Mouse (Mus musculus) layer of hippocampus, adult 8-10 months (tissue): ENCODE results near the gene Gh. TPM values are rescaled to one million over a fixed set of nuclear protein-coding genes. Genes with fewer than 3 reads are reported as not detected.

ENCODE experiments used
- DNase-seq, 2 experiments: peaks; one replicate each; pipeline ENCODE4 v3.0.0; 2022; ENCODE audit warnings: low spot score in 2 of 2
- total RNA-seq, 4 experiments: library from RNA; stranded (reverse); gene quantifications; 2 replicates each; pipeline ENCODE4 v1.2.4; 2022

Gene Gh
- total RNA-seq, 4 experiments from 2014 or later = 0.57 to 1.7 TPM; not detected in 2

- DNase-seq = no peak
Measured at GRCm38 (mm10) chr11:106271131-106271793, 30.4 kb downstream of the Gh start.

DNA sequence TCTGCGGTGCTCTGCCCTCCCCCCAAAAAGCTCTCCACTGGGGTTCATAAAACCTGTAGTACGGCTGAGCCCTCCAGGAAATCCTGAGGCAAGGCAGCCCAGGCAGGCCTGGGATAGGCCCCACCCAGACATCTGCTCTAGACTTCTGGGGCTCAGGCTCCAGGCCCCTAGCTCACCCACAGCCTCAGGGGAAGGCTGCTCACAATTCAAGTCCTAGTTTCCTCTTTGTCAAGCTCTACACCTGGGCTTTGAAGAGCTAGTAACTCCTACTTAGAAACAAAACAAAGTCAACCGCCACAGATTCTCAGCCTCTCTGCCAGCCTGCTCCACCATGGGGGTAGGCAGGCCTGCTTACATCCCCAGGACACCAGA, 32.6 kb downstream of the Gh start:
- no peak for DNase-seq

DNA sequence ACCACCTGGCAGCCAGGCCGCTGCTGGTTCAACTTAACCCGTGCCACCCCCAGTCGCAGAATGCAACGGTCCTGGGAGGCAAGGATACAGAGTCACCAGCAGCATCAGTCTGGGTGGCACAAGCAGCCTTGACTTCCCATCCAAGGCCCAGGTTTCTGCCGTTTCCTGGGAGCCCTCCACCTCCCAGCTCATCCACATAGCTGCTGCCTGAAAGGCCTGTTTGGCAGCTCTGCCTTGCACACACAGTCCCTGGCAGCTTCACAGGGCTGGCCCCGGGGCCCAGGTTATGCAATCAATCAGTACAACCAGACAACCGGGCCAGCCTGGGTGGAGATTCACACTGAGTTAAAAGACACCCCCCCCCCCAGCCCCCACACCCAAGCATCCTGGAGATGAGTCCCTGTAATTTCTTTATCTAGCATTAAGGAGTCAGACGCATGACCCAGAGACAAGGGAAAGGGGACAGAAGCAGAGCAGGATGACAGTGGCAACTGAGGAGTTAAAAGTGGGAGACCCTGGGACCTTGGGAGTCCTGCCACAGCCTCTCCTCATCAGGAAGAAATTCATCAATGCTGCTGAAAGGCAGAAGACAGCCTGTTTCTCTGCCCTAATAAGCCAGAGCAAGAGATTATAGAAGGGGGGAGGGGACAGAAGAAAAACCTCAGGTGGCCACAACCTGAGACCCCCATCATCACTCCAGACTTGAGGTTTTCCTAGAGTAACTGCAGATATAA, 33.2 kb downstream of the Gh start:
- peak; percentile 74 for DNase-seq

DNA sequence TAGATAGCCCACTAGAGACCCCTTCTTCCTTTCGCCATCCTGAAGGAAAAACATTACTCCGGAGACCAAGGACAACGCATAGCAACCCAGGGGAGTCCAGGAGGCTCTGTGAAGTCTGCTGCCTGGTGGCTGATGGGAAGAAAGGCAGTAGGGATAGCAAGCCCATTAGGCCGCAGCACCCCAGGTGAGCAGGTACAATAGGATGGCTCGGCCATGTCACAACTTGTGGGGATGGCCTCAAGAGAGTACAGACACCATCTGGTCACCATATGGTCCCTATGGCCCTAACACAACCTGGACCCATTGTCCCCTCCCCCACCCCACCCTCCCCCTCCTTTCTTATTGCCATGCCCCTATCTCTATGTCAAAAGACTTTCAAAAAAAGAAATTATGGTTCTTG, 33.8 kb downstream of the Gh start:
- DNase-seq = no peak

DNA sequence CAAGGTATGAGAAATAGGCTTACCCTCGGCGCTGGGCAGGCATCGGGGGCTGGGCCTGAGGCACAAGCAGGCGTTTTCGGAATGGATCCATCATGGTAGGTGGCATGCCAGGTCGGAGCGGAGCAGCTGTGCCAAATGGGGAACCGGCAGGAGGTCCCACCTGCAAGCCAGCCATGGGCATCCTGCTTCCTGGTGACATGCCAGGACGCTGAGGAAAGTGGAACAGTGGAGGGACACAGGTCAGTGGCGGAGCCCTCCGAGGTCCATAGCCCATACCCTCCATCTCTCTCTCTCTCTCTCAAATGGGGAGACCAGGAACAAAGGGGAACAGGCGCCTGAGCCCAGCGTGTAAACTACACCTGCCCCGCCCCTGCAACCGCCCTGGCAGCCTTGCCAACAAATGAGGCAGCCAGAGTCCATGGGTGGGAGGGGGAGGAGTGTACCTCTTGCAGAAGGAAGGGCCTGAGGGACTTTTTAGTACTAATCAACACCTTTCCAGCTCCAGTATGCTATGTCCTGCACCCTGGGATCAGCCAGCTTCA, 34.3 kb downstream of the Gh start:
- DNase-seq = no peak

- no peak for DNase-seq
Measured at GRCm38 (mm10) chr11:106266431-106266830, 35.2 kb downstream of the Gh start.

GRCm38 (mm10) chr11:106265570-106265969, 36.1 kb downstream of the Gh start:
- no peak for DNase-seq

GRCm38 (mm10) chr11:106264988-106265387, 36.7 kb downstream of the Gh start:
- DNase-seq = no peak

- DNase-seq = no peak
Measured at GRCm38 (mm10) chr11:106263963-106264362, 37.7 kb downstream of the Gh start.

DNA sequence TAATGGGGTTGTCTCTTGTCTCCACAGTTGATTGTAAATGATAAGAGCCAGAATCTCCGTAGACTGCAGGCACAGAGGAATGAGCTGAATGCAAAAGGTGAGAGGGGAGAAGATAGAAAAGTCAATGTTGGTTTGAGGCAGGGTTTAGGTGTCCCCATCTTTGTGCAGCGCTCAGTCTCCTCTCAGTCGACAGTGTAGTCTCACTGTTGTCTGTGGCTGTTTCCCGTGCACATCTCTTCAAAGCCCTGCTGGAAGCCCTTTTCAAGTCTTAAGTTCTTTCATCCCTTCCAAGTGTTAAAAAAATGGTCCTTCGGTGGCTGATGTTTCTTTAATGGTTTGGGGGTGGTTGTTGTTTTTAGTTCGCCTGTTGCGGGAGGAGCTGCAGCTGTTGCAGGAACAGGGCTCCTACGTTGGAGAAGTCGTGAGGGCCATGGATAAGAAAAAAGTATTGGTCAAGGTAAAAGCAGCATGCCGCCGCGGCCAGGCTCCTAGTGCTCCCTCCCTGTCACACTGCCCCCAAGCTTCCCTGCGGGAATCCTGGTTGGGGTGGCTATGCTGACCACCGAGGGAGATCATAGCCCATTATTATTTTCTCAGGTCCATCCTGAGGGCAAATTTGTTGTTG, 40.7 kb downstream of the Gh start:
- DNase-seq = no peak

- DNase-seq = no peak
Measured at GRCm38 (mm10) chr11:106256775-106257174, 44.9 kb downstream of the Gh start.

DNA sequence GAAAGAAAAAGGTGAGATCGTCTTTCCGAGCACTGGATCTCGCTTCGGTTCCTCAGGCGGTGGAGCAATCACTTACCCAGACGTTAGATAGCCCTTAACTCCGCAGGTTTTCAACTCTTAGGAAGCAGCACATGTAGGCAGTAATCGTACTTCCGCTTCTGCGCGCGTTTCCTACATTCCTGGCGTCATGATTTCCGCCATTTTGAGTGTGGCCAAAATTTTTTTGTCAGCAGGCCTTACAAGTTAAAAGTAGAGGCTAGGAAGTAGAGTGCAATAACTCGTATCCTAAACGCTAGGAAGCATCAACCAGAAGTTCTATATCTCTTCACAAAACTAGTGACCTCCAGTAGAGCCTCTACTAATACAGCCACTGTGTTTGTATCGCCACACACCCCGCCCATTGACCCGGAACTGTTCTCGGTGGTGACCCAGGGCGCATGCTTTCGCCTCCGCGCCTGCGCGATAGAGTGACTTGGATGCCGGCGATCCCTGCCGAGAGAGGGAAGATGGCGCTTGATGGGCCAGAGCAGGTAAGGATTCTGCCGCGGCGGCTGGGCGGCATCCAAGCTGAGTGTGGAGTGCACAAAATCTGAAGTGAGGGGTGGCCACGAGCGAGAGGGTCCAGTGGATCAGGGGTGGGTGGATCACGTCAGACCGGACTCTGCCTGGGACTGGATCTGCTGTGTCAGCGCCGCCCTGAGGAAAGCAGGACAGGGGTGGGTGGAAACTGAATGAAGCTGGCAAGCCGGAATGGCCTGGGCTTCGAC, 45.8 kb downstream of the Gh start, which contains the start of the genes Ftsj3 and Psmc5:
Gene Ftsj3 (minus strand): TSS at position 395 of the 767 bp plus-strand sequence.
Gene Psmc5 (plus strand): TSS at position 470 of the 767 bp plus-strand sequence.
- peak; percentile 95 to 98 for DNase-seq

- DNase-seq = no peak
Measured at GRCm38 (mm10) chr11:106255174-106255573, 46.5 kb downstream of the Gh start.

DNA sequence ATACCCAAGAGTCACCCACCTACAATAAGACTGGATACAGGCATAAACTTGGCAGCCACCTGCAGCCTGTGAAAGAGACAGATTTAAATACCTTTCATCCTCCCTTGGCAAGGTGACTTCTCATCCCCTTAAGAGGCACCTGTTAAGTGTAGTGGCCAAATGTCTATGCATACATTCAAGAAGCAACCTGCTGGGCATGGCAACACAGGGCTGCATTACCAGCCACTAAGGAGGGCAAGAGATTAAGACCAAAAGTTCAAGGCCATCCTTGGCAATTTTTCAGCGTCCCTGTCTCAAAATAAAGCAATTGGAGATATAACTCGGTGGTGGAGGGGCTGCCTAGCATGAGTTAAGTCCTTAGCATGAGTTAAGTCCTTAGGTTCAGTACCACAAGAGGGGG, 46.9 kb downstream of the Gh start:
- DNase-seq = no peak

Other genes starting within 250 kb of the Gh start
- gene Taco1, start 235.8 kb downstream of the Gh start, total RNA-seq = 10 to 100 TPM; 15.5 to 23.3 (median 18.7) TPM
- 10 to 100 TPM; 30.2 to 37.4 (median 35.1) TPM for gene Map3k3, start 217.3 kb downstream of the Gh start, total RNA-seq
- gene Gm10840, start 141.0 kb downstream of the Gh start, total RNA-seq = 1 to 10 TPM in 1 of 4 experiments, not detected in 3; 1.4 TPM
- gene Limd2, start 141.0 kb downstream of the Gh start, total RNA-seq = 100 to 1,000 TPM; 111 to 131 (median 122) TPM
- 10 to 100 TPM; 29.2 to 33.2 (median 31.0) TPM for gene Strada, start 99.7 kb downstream of the Gh start, total RNA-seq
- 10 to 100 TPM; 82.3 to 98.3 (median 92.6) TPM for gene Ccdc47, start 85.5 kb downstream of the Gh start, total RNA-seq
- 10 to 100 TPM; 65.3 to 71.1 (median 69.4) TPM for gene Ddx42, start 84.9 kb downstream of the Gh start, total RNA-seq
- gene Ftsj3, start 45.8 kb downstream of the Gh start, total RNA-seq = 10 to 100 TPM; 28.9 to 33.3 (median 32.4) TPM
- 100 to 1,000 TPM; 164 to 180 (median 176) TPM for gene Psmc5, start 45.7 kb downstream of the Gh start, total RNA-seq
- 10 to 100 TPM; 29.1 to 34.7 (median 31.2) TPM for gene Smarcd2, start 28.9 kb downstream of the Gh start, total RNA-seq
- under 1 TPM in 2 of 4 experiments, not detected in 2; 0.16 to 0.20 TPM for gene Tcam1, start 25.2 kb downstream of the Gh start, total RNA-seq
- gene Cd79b, start 12.9 kb upstream of the Gh start, total RNA-seq = under 1 TPM in 1 of 4 experiments, not detected in 3; 0.39 TPM
- under 1 TPM in 2 of 4 experiments, not detected in 2; 0.07 TPM for gene Scn4a, start 51.4 kb upstream of the Gh start, total RNA-seq
- gene Prr29, start 63.6 kb upstream of the Gh start, total RNA-seq = under 1 TPM in 1 of 4 experiments, not detected in 3; 0.41 TPM
- gene Icam2, start 86.2 kb upstream of the Gh start, total RNA-seq = 1 to 10 TPM; 1.7 to 3.4 (median 2.4) TPM
- 10 to 100 TPM; 10.4 to 12.4 (median 11.4) TPM for gene Ern1, start 186.0 kb upstream of the Gh start, total RNA-seq